Mouse (Mus musculus) midbrain, embryonic 10.5 days (tissue): Measurements from ENCODE around the gene Smco3. TPM values are rescaled to one million over a fixed set of nuclear protein-coding genes. Genes with fewer than 3 reads are reported as not detected.

Experiments
- DNase-seq: peaks from one replicate; pipeline ENCODE4 v3.0.0-alpha.2; 2017; ENCODE audit warnings: low spot score
- H3K27ac ChIP-seq: fragments of 300-500 bp; sonication (generic); replicated peaks from 2 replicates; pipeline ENCODE4 v1.5.1; 2016; ENCODE audit warnings: mild to moderate bottlenecking
- H3K27me3 ChIP-seq: fragments of 300-500 bp; sonication (generic); 2 replicates; pipeline ENCODE4 v1.6.1; 2016; ENCODE audit warnings: low read depth, mild to moderate bottlenecking; ENCODE audit not compliant: poor library complexity, severe bottlenecking
- H3K36me3 ChIP-seq: fragments of 300-500 bp; sonication (generic); 2 replicates; pipeline ENCODE4 v1.6.1; 2016; ENCODE audit warnings: mild to moderate bottlenecking, moderate library complexity
- H3K4me1 ChIP-seq: fragments of 300-500 bp; sonication (generic); 2 replicates; pipeline ENCODE4 v1.6.1; 2016
- H3K4me3 ChIP-seq: fragments of 300-500 bp; sonication (generic); 2 replicates; pipeline ENCODE4 v1.5.1; 2016; ENCODE audit warnings: mild to moderate bottlenecking, moderate library complexity
- H3K9me3 ChIP-seq: fragments of 300-500 bp; sonication (generic); replicated peaks from 2 replicates; pipeline ENCODE4 v1.6.1; 2016; ENCODE audit warnings: mild to moderate bottlenecking
- WGBS: fragments of 180-500 bp; shearing (Covaris S2); methylation state at CpG from one replicate; pipeline ENCODE4 v1.1.7; 2016; 5-methylcytosine and 5-hydroxymethylcytosine counted together
- polyA plus RNA-seq: library from polyadenylated mRNA; unstranded; fragments of >200 nt; fragmentation: Nextera tagmentation; extraction: Ambion mirVana; gene quantifications from 2 replicates; pipeline ENCODE4 v1.2.1, GENCODE M21; 2016

The Smco3 gene
- polyA plus RNA-seq, 1 experiment from 2014 or later: not detected

DNA sequence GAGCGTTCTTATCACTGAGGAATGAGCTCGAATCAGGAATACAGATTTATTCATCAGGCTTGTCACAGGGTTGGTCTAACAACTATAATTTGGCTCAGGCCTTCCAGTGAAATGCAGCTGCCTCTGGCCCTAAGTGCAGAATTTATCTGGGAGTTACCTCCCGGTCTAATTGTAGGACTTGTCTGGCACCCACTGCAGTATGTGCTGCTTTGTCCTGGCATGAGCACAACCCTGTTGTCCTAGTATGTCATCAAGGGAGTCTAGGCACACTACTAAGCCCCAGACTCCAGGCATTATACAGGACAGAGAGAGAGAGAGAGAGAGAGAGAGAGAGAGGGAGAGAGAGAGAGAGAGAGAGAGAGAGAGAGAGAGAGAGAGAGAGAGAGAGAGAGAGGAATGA is 2.1 kb upstream of the Smco3 start:
- no peak overlapping the region for H3K27ac ChIP-seq
- no peak for DNase-seq
- no peak overlapping the region for H3K4me3 ChIP-seq
- H3K27me3 ChIP-seq: no peaks in the 10 kb centered on the region
- no peaks in the 10 kb centered on the region for H3K9me3 ChIP-seq
- 87% methylated on average over 3 of the region's 3 CpGs for WGBS
- H3K36me3 ChIP-seq: no peaks in the 10 kb centered on the region
- H3K4me1 ChIP-seq: no peaks in the 10 kb centered on the region

- H3K27me3 ChIP-seq: peaks cover 4% of the 10 kb centered on the region; the same call in 1 of the 2 replicates
- no peaks in the 10 kb centered on the region for H3K36me3 ChIP-seq
- H3K4me3 ChIP-seq: no peak overlapping the region
- no peak overlapping the region for H3K27ac ChIP-seq
- H3K9me3 ChIP-seq: no peaks in the 10 kb centered on the region
- 82% methylated on average over 5 of the region's 5 CpGs for WGBS
- peaks cover 10% of the 10 kb centered on the region for H3K4me1 ChIP-seq
- DNase-seq: no peak
Measured at GRCm38 (mm10) chr6:136831712-136832111, 3.5 kb downstream of the Smco3 start.

- Histone ChIP-seq H3K27me3 (peaks cover 4% of the 10 kb centered on the region; the same call in 1 of the 2 replicates), H3K27ac (peak overlapping the region; percentile 83), H3K36me3 (peaks cover 22% of the 10 kb centered on the region), H3K9me3 (no peaks in the 10 kb centered on the region), H3K4me3 (peak overlapping the region; percentile 100), H3K4me1 (peaks cover 14% of the 10 kb centered on the region)
- DNase-seq: no peak
- WGBS: 40% methylated on average over 4 of the region's 4 CpGs
Measured at GRCm38 (mm10) chr6:136828681-136829080, 6.6 kb downstream of the Smco3 start.

- peaks cover 4% of the 10 kb centered on the region; the same call in 1 of the 2 replicates for H3K27me3 ChIP-seq
- H3K36me3 ChIP-seq: peaks cover 25% of the 10 kb centered on the region
- peak within 1 kb of the TSS; percentile 97 for H3K27ac ChIP-seq
- peak; percentile 96 for DNase-seq
- H3K9me3 ChIP-seq: no peaks in the 10 kb centered on the region
- H3K4me3 ChIP-seq: peak within 1 kb of the TSS; percentile 100
- peaks cover 14% of the 10 kb centered on the region for H3K4me1 ChIP-seq
- WGBS: 1% methylated on average over 45 of the region's 45 CpGs
Measured at GRCm38 (mm10) chr6:136827881-136828561, 7.2 kb downstream of the Smco3 start, which contains the start of gene Wbp11. Gene Wbp11 (minus strand): TSS chr6:136828233.

DNA sequence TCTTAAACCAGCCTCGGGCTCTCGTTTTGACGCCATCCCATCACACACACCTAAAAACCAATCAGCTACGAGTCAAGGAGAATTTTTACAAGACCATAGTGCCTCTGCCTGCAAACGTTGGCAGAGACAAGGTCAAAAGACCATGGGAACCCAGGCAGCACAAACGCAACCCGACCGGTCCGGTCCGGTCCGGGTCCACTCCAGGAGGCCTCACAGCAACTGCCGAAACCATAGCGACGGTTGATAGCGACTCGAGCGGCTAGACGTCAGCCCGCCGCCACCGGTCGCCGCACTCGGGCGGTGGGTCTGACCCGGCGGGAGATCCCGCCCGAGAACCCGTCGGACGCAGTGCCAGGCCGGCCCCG is 7.8 kb downstream of the Smco3 start, which contains the start of gene BC049715:
TSS of gene BC049715 (plus strand) at position 111 of the 365 bp plus-strand sequence.
- Histone ChIP-seq H3K9me3 (no peaks in the 10 kb centered on the region), H3K4me3 (peak within 1 kb of the TSS; percentile 100), H3K36me3 (peaks cover 31% of the 10 kb centered on the region), H3K27me3 (peaks cover 4% of the 10 kb centered on the region; the same call in 1 of the 2 replicates), H3K4me1 (peaks cover 14% of the 10 kb centered on the region), H3K27ac (peak within 1 kb of the TSS; percentile 97)
- under 1% methylated on average over 34 of the region's 34 CpGs for WGBS
- DNase-seq: no peak

DNA sequence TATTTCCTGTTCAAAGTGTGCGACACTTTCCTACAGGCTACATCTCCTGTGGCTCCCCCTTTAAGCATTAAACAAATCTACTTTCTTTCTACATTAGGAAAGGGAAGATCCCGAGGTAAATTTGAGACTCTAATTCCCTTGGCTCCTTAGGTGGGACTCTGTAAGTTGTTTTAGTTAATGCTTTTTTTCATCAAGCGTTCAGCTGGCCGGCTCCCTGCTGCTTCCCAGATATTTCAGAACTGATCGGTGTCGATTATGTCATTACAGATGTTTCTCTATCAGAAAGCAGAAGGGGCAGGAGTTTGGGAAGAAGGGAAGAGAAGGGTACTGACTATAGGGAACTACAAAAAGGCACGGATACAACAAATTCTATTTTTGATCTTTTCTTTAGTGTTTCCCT is 8.1 kb downstream of the Smco3 start:
- peaks cover 34% of the 10 kb centered on the region for H3K36me3 ChIP-seq
- peaks cover 14% of the 10 kb centered on the region for H3K4me1 ChIP-seq
- no peaks in the 10 kb centered on the region for H3K9me3 ChIP-seq
- DNase-seq: no peak
- WGBS: 26% methylated on average over 7 of the region's 7 CpGs
- peak overlapping the region; percentile 97 for H3K27ac ChIP-seq
- peaks cover 4% of the 10 kb centered on the region; the same call in 1 of the 2 replicates for H3K27me3 ChIP-seq
- H3K4me3 ChIP-seq: peak overlapping the region; percentile 100

GRCm38 (mm10) chr6:136824987-136825386 is 10.3 kb downstream of the Smco3 start:
- 95% methylated on average over 8 of the region's 8 CpGs for WGBS
- H3K9me3 ChIP-seq: no peaks in the 10 kb centered on the region
- H3K27me3 ChIP-seq: no peaks in the 10 kb centered on the region
- H3K4me1 ChIP-seq: peaks cover 14% of the 10 kb centered on the region
- no peak overlapping the region for H3K27ac ChIP-seq
- H3K36me3 ChIP-seq: peaks cover 56% of the 10 kb centered on the region
- DNase-seq: no peak
- H3K4me3 ChIP-seq: no peak overlapping the region

DNA sequence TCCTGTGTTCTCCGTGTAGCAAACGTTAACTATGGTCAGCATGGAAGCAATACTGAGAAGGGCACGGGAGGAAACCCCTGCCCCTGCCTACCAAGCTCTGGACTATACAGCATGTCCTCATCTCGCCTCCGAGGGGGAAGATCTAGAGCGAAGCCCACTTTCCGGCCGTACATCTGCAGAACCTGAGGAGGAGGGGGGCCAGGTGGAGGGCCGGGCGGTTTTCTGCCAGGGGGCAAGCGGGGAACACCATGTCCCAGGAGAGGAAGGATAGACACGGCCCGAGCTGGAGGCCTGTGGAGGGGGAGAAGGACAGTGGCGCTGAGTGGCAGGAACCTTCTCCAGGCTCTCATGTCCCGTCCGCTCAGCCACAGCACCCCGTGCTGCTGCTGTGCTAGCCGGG is 14.2 kb downstream of the Smco3 start:
- H3K4me3 ChIP-seq: no peak overlapping the region
- H3K27me3 ChIP-seq: no peaks in the 10 kb centered on the region
- WGBS: 92% methylated on average over 18 of the region's 18 CpGs

DNA sequence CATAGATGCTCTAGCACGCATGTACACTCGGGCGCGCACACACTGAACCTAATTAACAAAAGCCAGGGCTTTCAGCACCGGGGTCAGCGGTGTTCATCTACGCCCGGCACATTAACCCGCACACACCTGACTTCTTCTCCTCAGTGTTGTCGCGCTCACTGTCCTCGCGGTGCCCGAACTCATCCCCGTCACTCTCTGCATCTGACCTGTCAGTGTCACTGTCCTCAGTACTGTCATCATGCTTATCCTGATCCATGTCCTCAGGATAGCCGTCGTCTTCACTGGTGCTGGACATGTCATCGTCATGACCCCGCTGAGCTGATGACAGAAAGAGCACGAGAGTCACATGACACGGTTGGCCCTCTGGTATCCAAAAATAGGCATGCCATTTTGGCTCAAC is 14.9 kb downstream of the Smco3 start:
- 96% methylated on average over 21 of the region's 21 CpGs for WGBS
- no peaks in the 10 kb centered on the region for H3K4me1 ChIP-seq
- DNase-seq: no peak
- no peaks in the 10 kb centered on the region for H3K27me3 ChIP-seq
- H3K9me3 ChIP-seq: no peaks in the 10 kb centered on the region
- H3K27ac ChIP-seq: no peak overlapping the region
- H3K36me3 ChIP-seq: peaks cover 96% of the 10 kb centered on the region
- no peak overlapping the region for H3K4me3 ChIP-seq

More for the DNA sequence above, 14.2 kb downstream of the Smco3 start:
- no peak for DNase-seq
- Histone ChIP-seq H3K27ac (no peak overlapping the region), H3K9me3 (no peaks in the 10 kb centered on the region), H3K4me1 (no peaks in the 10 kb centered on the region), H3K36me3 (peaks cover 93% of the 10 kb centered on the region)

GRCm38 (mm10) chr6:136817549-136817948 is 17.7 kb downstream of the Smco3 start:
- Histone ChIP-seq H3K9me3 (no peaks in the 10 kb centered on the region), H3K36me3 (peaks cover 97% of the 10 kb centered on the region), H3K27ac (no peak overlapping the region), H3K27me3 (no peaks in the 10 kb centered on the region), H3K4me3 (no peak overlapping the region), H3K4me1 (no peaks in the 10 kb centered on the region)
- 97% methylated on average over 3 of the region's 3 CpGs for whole genome bisulfite sequencing
- no peak for DNase-seq

GRCm38 (mm10) chr6:136816826-136817225 is 18.4 kb downstream of the Smco3 start:
- no peak overlapping the region for H3K4me3 ChIP-seq
- H3K27me3 ChIP-seq: no peaks in the 10 kb centered on the region
- peaks cover 97% of the 10 kb centered on the region for H3K36me3 ChIP-seq
- WGBS: 93% methylated on average over 21 of the region's 21 CpGs
- no peaks in the 10 kb centered on the region for H3K9me3 ChIP-seq
- DNase-seq: no peak
- no peak overlapping the region for H3K27ac ChIP-seq
- no peaks in the 10 kb centered on the region for H3K4me1 ChIP-seq

DNA sequence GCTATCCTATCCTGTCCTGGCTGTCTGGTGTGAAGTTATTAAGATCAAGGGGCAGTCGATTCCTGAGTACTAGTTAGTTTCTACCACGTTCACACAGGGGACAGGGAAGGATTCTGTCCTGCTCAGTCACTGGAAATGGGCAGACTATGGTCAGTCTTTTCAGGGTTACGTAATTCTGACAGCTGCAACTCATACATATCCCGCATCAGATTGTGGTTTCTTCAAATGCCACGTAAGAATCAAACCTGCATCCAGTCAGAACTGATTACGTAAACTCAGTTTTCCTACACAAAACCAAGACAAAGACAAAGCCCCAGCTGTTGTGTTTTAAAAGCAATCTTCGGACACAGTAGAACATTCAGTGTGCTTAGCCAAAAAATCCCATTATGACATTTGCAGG is 19.9 kb downstream of the Smco3 start:
- H3K4me1 ChIP-seq: no peaks in the 10 kb centered on the region
- no peaks in the 10 kb centered on the region for H3K9me3 ChIP-seq
- peaks cover 92% of the 10 kb centered on the region for H3K36me3 ChIP-seq
- H3K27me3 ChIP-seq: no peaks in the 10 kb centered on the region
- DNase-seq: no peak
- WGBS: 96% methylated on average over 7 of the region's 7 CpGs
- no peak overlapping the region for H3K27ac ChIP-seq
- no peak overlapping the region for H3K4me3 ChIP-seq

DNA sequence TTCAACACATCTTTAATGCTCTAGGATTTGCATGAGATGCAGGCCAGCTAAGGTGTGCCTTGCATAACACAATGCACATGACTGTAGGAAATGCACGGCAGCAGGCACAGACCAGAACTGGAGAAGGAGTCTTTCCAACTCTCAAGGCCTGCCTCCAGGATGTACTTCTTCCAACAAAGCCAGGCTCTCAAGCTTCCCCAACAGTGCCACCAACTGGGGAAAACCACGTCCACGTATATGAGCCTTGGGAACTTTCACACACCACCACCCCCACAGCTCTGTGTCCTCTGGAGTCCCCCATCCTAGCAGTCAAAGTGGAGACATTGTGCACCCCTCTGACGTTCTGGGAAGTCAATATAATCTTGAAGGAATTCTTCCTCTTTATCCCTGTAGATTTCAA is 22.1 kb downstream of the Smco3 start:
- 61% methylated on average over 4 of the region's 4 CpGs for WGBS
- H3K4me1 ChIP-seq: peaks cover 14% of the 10 kb centered on the region
- no peaks in the 10 kb centered on the region for H3K27me3 ChIP-seq
- DNase-seq: no peak
- peaks cover 77% of the 10 kb centered on the region for H3K36me3 ChIP-seq
- H3K9me3 ChIP-seq: no peaks in the 10 kb centered on the region
- no peak overlapping the region for H3K4me3 ChIP-seq
- H3K27ac ChIP-seq: no peak overlapping the region
